Mouse (Mus musculus): ENCODE measurements around the gene Hist1h2bg.

GRCm38 (mm10) chr13:23562699-23563462, 8.3 kb upstream of the Hist1h2bg start:
- TF ChIP-seq CTCF (IDR thresholded peaks at IDR 0.05; ENCODE audit: borderline replicate concordance, control insufficient read depth, extremely low read depth, insufficient read depth, low read length, poor library complexity), result no peak
- TF ChIP-seq POLR2A (IDR thresholded peaks at IDR 0.05; ENCODE audit: control insufficient read depth, extremely low read depth, insufficient read depth, low read length, poor library complexity), result no peak

Measured in thymus, adult 2 months (tissue).